Mouse (Mus musculus): ENCODE measurements around the gene Acy3. TPM values are rescaled to one million over a fixed set of nuclear protein-coding genes. Genes with fewer than 3 reads are reported as not detected.
"Not testable (repeated sequence)": the region's sequence is repeated elsewhere in the genome, so short reads cannot be mapped to it uniquely, and the experiment has no call there.

Acy3 gene
- polyA plus RNA-seq, 1 experiment: 50.9 TPM

- no peak for DNase-seq (ENCODE audit: low read depth)
Observed at GRCm38 (mm10) chr19:4003112-4003511, 16.7 kb downstream of the Acy3 start, which contains the start of gene Doc2g. Gene Doc2g, plus strand, starts transcription at chr19:4003313.

GRCm38 (mm10) chr19:4003641-4004040 is 17.3 kb downstream of the Acy3 start:
- DNase-seq (ENCODE audit: low read depth): no peak

- no peak for DNase-seq (ENCODE audit: low read depth)
Observed at GRCm38 (mm10) chr19:4004331-4004730, 18.0 kb downstream of the Acy3 start.

- DNase-seq (ENCODE audit: low read depth): no peak
Observed at GRCm38 (mm10) chr19:4005091-4005490, 18.7 kb downstream of the Acy3 start.

GRCm38 (mm10) chr19:4005971-4006370 is 19.6 kb downstream of the Acy3 start:
- no peak for DNase-seq (ENCODE audit: low read depth)

- DNase-seq (ENCODE audit: low read depth): no peak
Observed at GRCm38 (mm10) chr19:4011086-4011485, 24.7 kb downstream of the Acy3 start.

GRCm38 (mm10) chr19:4012432-4013022 is 26.2 kb downstream of the Acy3 start, which contains the start of gene Ndufv1:
Gene Ndufv1, minus strand, starts transcription at chr19:4012806.
- peak; percentile 87 for DNase-seq (ENCODE audit: low read depth)

GRCm38 (mm10) chr19:4013066-4013465 is 26.7 kb downstream of the Acy3 start:
- DNase-seq (ENCODE audit: low read depth): no peak

GRCm38 (mm10) chr19:4014802-4015201 is 28.4 kb downstream of the Acy3 start:
- DNase-seq (ENCODE audit: low read depth): no peak

- no peak for DNase-seq (ENCODE audit: low read depth)
Observed at GRCm38 (mm10) chr19:4015635-4016034, 29.3 kb downstream of the Acy3 start.

- DNase-seq (ENCODE audit: low read depth): peak; percentile 72
Observed at GRCm38 (mm10) chr19:4017921-4018587, 31.7 kb downstream of the Acy3 start.

GRCm38 (mm10) chr19:4018743-4019583 is 32.6 kb downstream of the Acy3 start:
- DNase-seq (ENCODE audit: low read depth): peak; percentile 44

- no peak for DNase-seq (ENCODE audit: low read depth)
Observed at GRCm38 (mm10) chr19:4023185-4023584, 36.8 kb downstream of the Acy3 start.

GRCm38 (mm10) chr19:4027576-4027975 is 41.2 kb downstream of the Acy3 start:
- no peak for DNase-seq (ENCODE audit: low read depth)

- no peak for DNase-seq (ENCODE audit: low read depth)
Observed at GRCm38 (mm10) chr19:4032668-4033067, 46.3 kb downstream of the Acy3 start.

GRCm38 (mm10) chr19:4033298-4033697 is 46.9 kb downstream of the Acy3 start:
- DNase-seq (ENCODE audit: low read depth): no peak

GRCm38 (mm10) chr19:4033742-4034141 is 47.4 kb downstream of the Acy3 start:
- DNase-seq (ENCODE audit: low read depth): no peak

- no peak for DNase-seq (ENCODE audit: low read depth)
Observed at GRCm38 (mm10) chr19:4036327-4037045, 50.1 kb downstream of the Acy3 start.

- not testable (repeated sequence) for DNase-seq (ENCODE audit: low read depth)
Observed at GRCm38 (mm10) chr19:4037154-4037787, 50.9 kb downstream of the Acy3 start.

GRCm38 (mm10) chr19:4037788-4038232 is 51.4 kb downstream of the Acy3 start, which contains the start of gene Gstp1:
Gene Gstp1, minus strand, starts transcription at chr19:4037985.
- DNase-seq (ENCODE audit: low read depth): no peak
